Mouse (Mus musculus) lung, postnatal 0 days (tissue): ENCODE data around the gene Eri3. TPM values are rescaled to one million over a fixed set of nuclear protein-coding genes. Genes with fewer than 3 reads are reported as not detected.

Experiments
- ATAC-seq: fragments of 200-750 bp; cut with Nextera tagmentation; 2 replicates; pipeline ENCODE4 v1.8.0; 2017; ENCODE audit warnings: moderate library complexity
- DNase-seq: peaks from one replicate; pipeline ENCODE4 v3.0.0-alpha.2; 2016; ENCODE audit warnings: low spot score
- H3K27ac ChIP-seq: fragments of 300-500 bp; sonication (generic); 2 replicates; pipeline ENCODE4 v1.5.1; 2014; ENCODE audit warnings: antibody characterized with exemption, mild to moderate bottlenecking, low read length, mixed read lengths
- H3K27me3 ChIP-seq: fragments of 300-500 bp; sonication (generic); replicated peaks from 2 replicates; pipeline ENCODE4 v1.6.1; 2014; ENCODE audit warnings: low read length, mixed read lengths; ENCODE audit not compliant: insufficient read depth
- H3K36me3 ChIP-seq: fragments of 300-500 bp; sonication (generic); 2 replicates; pipeline ENCODE4 v1.6.1; 2014; ENCODE audit warnings: low read length, mixed read lengths; ENCODE audit not compliant: insufficient read depth
- H3K4me1 ChIP-seq: fragments of 300-500 bp; sonication (generic); 2 replicates; pipeline ENCODE4 v1.6.1; 2014; ENCODE audit warnings: antibody characterized with exemption, low read depth, low read length, mixed read lengths; ENCODE audit not compliant: insufficient read depth
- H3K4me2 ChIP-seq: fragments of 300-500 bp; sonication (generic); replicated peaks from 2 replicates; pipeline ENCODE4 v1.6.1; 2014; ENCODE audit warnings: low read depth, mild to moderate bottlenecking, low read length, moderate library complexity, mixed read lengths
- H3K4me3 ChIP-seq: fragments of 300-500 bp; sonication (generic); 2 replicates; pipeline ENCODE4 v1.5.1; 2014; ENCODE audit warnings: low read depth, low read length
- H3K9ac ChIP-seq: fragments of 300-500 bp; sonication (generic); replicated peaks from 2 replicates; pipeline ENCODE4 v1.6.1; 2014; ENCODE audit warnings: low read depth, mild to moderate bottlenecking
- H3K9me3 ChIP-seq: fragments of 300-500 bp; sonication (generic); 2 replicates; pipeline ENCODE4 v1.6.1; 2016; ENCODE audit warnings: low read length, mixed read lengths
- CTCF ChIP-seq: IDR thresholded peaks from 2 replicates; pipeline ENCODE4 v1.5.1; 2016; ENCODE audit warnings: antibody characterized with exemption, mild to moderate bottlenecking
- EP300 ChIP-seq: IDR thresholded peaks from 2 replicates; pipeline ENCODE4 v1.6.1; 2016; ENCODE audit warnings: antibody characterized with exemption, mild to moderate bottlenecking, control low read depth
- WGBS: fragments of 180-500 bp; shearing (Covaris S2); extraction: QIAGEN DNeasy Blood & Tissue Kit; methylation state at CpG from one replicate; pipeline ENCODE4 v1.1.7; 2014; 5-methylcytosine and 5-hydroxymethylcytosine counted together
- polyA plus RNA-seq: library from polyadenylated mRNA; unstranded; fragments of >200 nt; fragmentation: Nextera tagmentation; extraction: Ambion mirVana; gene quantifications from 2 replicates; pipeline ENCODE4 v1.2.1, GENCODE M21; 2015

The Eri3 gene
- polyA plus RNA-seq, result 75.1 and 79.3 TPM in 2 replicates

GRCm38 (mm10) chr4:117550140-117550851 lies at the start of gene Eri3:
Gene Eri3 (plus strand): TSS chr4:117550365.
- no peaks in the 10 kb centered on the region for H3K27me3 ChIP-seq
- H3K9me3 ChIP-seq, result no peaks in the 10 kb centered on the region
- WGBS, result under 1% methylated on average over 45 of the region's 53 CpGs
- no peaks in the 10 kb centered on the region for H3K36me3 ChIP-seq
- peak within 1 kb of the TSS; percentile 92 for H3K4me3 ChIP-seq
- peak within 1 kb of the TSS; percentile 84 for H3K9ac ChIP-seq
- ATAC-seq (peak; percentile 100), DNase-seq (peak; percentile 99)
- H3K4me1 ChIP-seq, result peaks cover 10% of the 10 kb centered on the region; the same call in 1 of the 2 replicates
- peak within 1 kb of the TSS; percentile 75 for H3K27ac ChIP-seq
- H3K4me2 ChIP-seq, result peak within 1 kb of the TSS; percentile 97
- no peak for TF ChIP-seq CTCF
- no peak for TF ChIP-seq EP300

- no peak overlapping the region for H3K9ac ChIP-seq
- TF ChIP-seq EP300 (no peak), CTCF (no peak)
These were observed 31.9 kb upstream of the Eri3 start for GRCm38 (mm10) chr4:117518246-117518645.

GRCm38 (mm10) chr4:117521350-117521749 lies 28.8 kb upstream of the Eri3 start:
- Histone ChIP-seq H3K36me3 (no peaks in the 10 kb centered on the region), H3K4me3 (no peak overlapping the region), H3K27me3 (no peaks in the 10 kb centered on the region), H3K9ac (no peak overlapping the region), H3K4me1 (no peaks in the 10 kb centered on the region), H3K4me2 (no peak overlapping the region), H3K27ac (no peak overlapping the region), H3K9me3 (no peaks in the 10 kb centered on the region)
- TF ChIP-seq EP300 (no peak), CTCF (peak; percentile 35)
- WGBS, result 56% methylated on average over 2 of the region's 2 CpGs
- ATAC-seq (no peak), DNase-seq (no peak)

More at GRCm38 (mm10) chr4:117518246-117518645, 31.9 kb upstream of the Eri3 start:
- Histone ChIP-seq H3K27me3 (no peaks in the 10 kb centered on the region), H3K4me1 (no peaks in the 10 kb centered on the region), H3K4me2 (no peak overlapping the region), H3K9me3 (no peaks in the 10 kb centered on the region), H3K4me3 (no peak overlapping the region), H3K36me3 (no peaks in the 10 kb centered on the region), H3K27ac (no peak overlapping the region)
- ATAC-seq, result no peak
- 86% methylated on average over 4 of the region's 4 CpGs for WGBS
- no peak for DNase-seq

- DNase-seq (no peak), ATAC-seq (no peak)
- Histone ChIP-seq H3K9me3 (no peaks in the 10 kb centered on the region), H3K27me3 (no peaks in the 10 kb centered on the region), H3K27ac (no peak overlapping the region), H3K4me3 (no peak overlapping the region), H3K4me2 (no peak overlapping the region), H3K36me3 (no peaks in the 10 kb centered on the region), H3K4me1 (no peaks in the 10 kb centered on the region), H3K9ac (no peak overlapping the region)
- no peak for TF ChIP-seq CTCF
- TF ChIP-seq EP300, result no peak
- WGBS, result 79% methylated on average over 5 of the region's 5 CpGs
These were observed 24.2 kb upstream of the Eri3 start for GRCm38 (mm10) chr4:117525990-117526389.

- TF ChIP-seq EP300 (no peak), CTCF (no peak)
- Histone ChIP-seq H3K36me3 (no peaks in the 10 kb centered on the region), H3K27ac (no peak overlapping the region), H3K4me3 (no peak overlapping the region), H3K9me3 (no peaks in the 10 kb centered on the region), H3K9ac (no peak overlapping the region), H3K4me1 (no peaks in the 10 kb centered on the region), H3K27me3 (no peaks in the 10 kb centered on the region), H3K4me2 (no peak overlapping the region)
- 48% methylated on average over 9 of the region's 9 CpGs for WGBS
- ATAC-seq (no peak), DNase-seq (no peak)
These were observed 22.9 kb upstream of the Eri3 start for GRCm38 (mm10) chr4:117527116-117527899.

- 5% methylated on average over 1 of the region's 1 CpGs for WGBS
- TF ChIP-seq CTCF (peak; percentile 85), EP300 (no peak)
- Histone ChIP-seq H3K4me2 (no peak overlapping the region), H3K27ac (no peak overlapping the region), H3K9ac (no peak overlapping the region), H3K9me3 (no peaks in the 10 kb centered on the region), H3K36me3 (no peaks in the 10 kb centered on the region), H3K27me3 (no peaks in the 10 kb centered on the region), H3K4me1 (no peaks in the 10 kb centered on the region), H3K4me3 (no peak overlapping the region)
- ATAC-seq (peak; percentile 28; the same call in 1 of the 2 replicates), DNase-seq (peak; percentile 79)
These were observed 22.2 kb upstream of the Eri3 start for GRCm38 (mm10) chr4:117527952-117528351.
